Mouse (Mus musculus) C2C12 (cell line): ENCODE results near the gene Olfr1532-ps1.

Source experiments
- CTCF ChIP-seq: IDR thresholded peaks from one replicate; pipeline ENCODE4 v1.5.1; 2011; ENCODE audit not compliant: control insufficient read depth, insufficient read depth, insufficient read length
- MAX ChIP-seq: IDR thresholded peaks from one replicate; pipeline ENCODE4 v1.6.1; 2011; ENCODE audit warnings: mild to moderate bottlenecking, control low read depth

DNA sequence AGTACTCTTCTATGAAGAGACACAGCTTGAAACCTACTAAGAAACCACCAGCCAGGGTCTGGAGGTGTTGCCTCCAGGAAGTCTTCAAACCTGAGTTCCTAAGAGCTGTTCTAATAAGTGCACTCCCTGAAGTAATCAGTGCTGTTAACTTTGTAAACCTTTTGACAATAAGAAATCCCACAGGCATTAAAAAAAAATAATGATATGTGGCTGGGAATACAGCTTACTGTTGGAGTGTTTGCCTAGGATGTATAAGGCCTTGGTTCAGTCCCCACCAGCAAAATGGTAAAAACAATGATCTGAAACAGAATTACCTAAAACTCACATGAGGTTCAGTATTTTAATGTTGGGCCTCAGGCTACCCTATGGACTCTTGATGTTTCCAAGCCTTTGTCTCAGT lies 24.3 kb downstream of the Olfr1532-ps1 start, which contains the start of gene Olfr709-ps1:
- TF ChIP-seq CTCF: no peak
- no peak for TF ChIP-seq MAX
